Mouse (Mus musculus): ENCODE results near the gene Pld3. TPM values are rescaled to one million over a fixed set of nuclear protein-coding genes. Genes with fewer than 3 reads are reported as not detected.

Pld3 gene
- total and polyA plus RNA-seq, 2 experiments, result 8.3 to 37.4 TPM

GRCm38 (mm10) chr7:27541922-27542321, 11.1 kb downstream of the Pld3 start:
- H3K79me2 ChIP-seq (ENCODE audit: control insufficient read depth, insufficient read depth, low read length), result no peaks in the 10 kb centered on the region
- no peaks in the 10 kb centered on the region for H3K36me3 ChIP-seq (ENCODE audit: control insufficient read depth, insufficient read depth, low read length)
- H3K27me3 ChIP-seq (ENCODE audit: control insufficient read depth, insufficient read depth, low read length), result no peaks in the 10 kb centered on the region
- WGBS, result 75% methylated on average over 5 of the region's 5 CpGs
- TF ChIP-seq CTCF (IDR thresholded peaks at IDR 0.05; ENCODE audit: low read depth, low read length) (no peak), POLR2A (IDR thresholded peaks at IDR 0.05; ENCODE audit: extremely low read depth, insufficient read depth, low read length) (no peak)
- H3K9ac ChIP-seq (ENCODE audit: low read depth, low read length), result no peak overlapping the region
- no peak overlapping the region for H3K27ac ChIP-seq (replicated peaks; ENCODE audit: insufficient read depth, low read depth, low read length)
- no peak for DNase-seq (ENCODE audit: extremely low read depth, low read depth, low spot score)
- no peaks in the 10 kb centered on the region for H3K4me1 ChIP-seq (ENCODE audit: control insufficient read depth, insufficient read depth, low read length)
- H3K4me3 ChIP-seq (ENCODE audit: insufficient read depth, low read depth, low read length), result no peak overlapping the region

GRCm38 (mm10) chr7:27541431-27541830, 11.6 kb downstream of the Pld3 start:
- TF ChIP-seq POLR2A (IDR thresholded peaks at IDR 0.05; ENCODE audit: extremely low read depth, insufficient read depth, low read length) (no peak), CTCF (IDR thresholded peaks at IDR 0.05; ENCODE audit: low read depth, low read length) (no peak)
- no peak overlapping the region for H3K9ac ChIP-seq (ENCODE audit: low read depth, low read length)
- no peaks in the 10 kb centered on the region for H3K27me3 ChIP-seq (ENCODE audit: control insufficient read depth, insufficient read depth, low read length)
- no peaks in the 10 kb centered on the region for H3K36me3 ChIP-seq (ENCODE audit: control insufficient read depth, insufficient read depth, low read length)
- no peak for DNase-seq (ENCODE audit: extremely low read depth, low read depth, low spot score)
- H3K4me3 ChIP-seq (ENCODE audit: insufficient read depth, low read depth, low read length), result no peak overlapping the region
- no peaks in the 10 kb centered on the region for H3K4me1 ChIP-seq (ENCODE audit: control insufficient read depth, insufficient read depth, low read length)
- 93% methylated on average over 16 of the region's 16 CpGs for WGBS
- no peaks in the 10 kb centered on the region for H3K79me2 ChIP-seq (ENCODE audit: control insufficient read depth, insufficient read depth, low read length)
- H3K27ac ChIP-seq (replicated peaks; ENCODE audit: insufficient read depth, low read depth, low read length), result no peak overlapping the region

- no peak for DNase-seq (ENCODE audit: extremely low read depth, low read depth, low spot score)
- no peaks in the 10 kb centered on the region for H3K4me1 ChIP-seq (ENCODE audit: control insufficient read depth, insufficient read depth, low read length)
- 94% methylated on average over 6 of the region's 6 CpGs for WGBS
- no peaks in the 10 kb centered on the region for H3K36me3 ChIP-seq (ENCODE audit: control insufficient read depth, insufficient read depth, low read length)
- TF ChIP-seq CTCF (IDR thresholded peaks at IDR 0.05; ENCODE audit: low read depth, low read length), result no peak
- H3K4me3 ChIP-seq (ENCODE audit: insufficient read depth, low read depth, low read length), result no peak overlapping the region
- H3K27me3 ChIP-seq (ENCODE audit: control insufficient read depth, insufficient read depth, low read length), result no peaks in the 10 kb centered on the region
- H3K9ac ChIP-seq (ENCODE audit: low read depth, low read length), result no peak overlapping the region
- no peak overlapping the region for H3K27ac ChIP-seq (replicated peaks; ENCODE audit: insufficient read depth, low read depth, low read length)
- no peaks in the 10 kb centered on the region for H3K79me2 ChIP-seq (ENCODE audit: control insufficient read depth, insufficient read depth, low read length)
Observed at GRCm38 (mm10) chr7:27540935-27541334, 12.1 kb downstream of the Pld3 start.

DNA sequence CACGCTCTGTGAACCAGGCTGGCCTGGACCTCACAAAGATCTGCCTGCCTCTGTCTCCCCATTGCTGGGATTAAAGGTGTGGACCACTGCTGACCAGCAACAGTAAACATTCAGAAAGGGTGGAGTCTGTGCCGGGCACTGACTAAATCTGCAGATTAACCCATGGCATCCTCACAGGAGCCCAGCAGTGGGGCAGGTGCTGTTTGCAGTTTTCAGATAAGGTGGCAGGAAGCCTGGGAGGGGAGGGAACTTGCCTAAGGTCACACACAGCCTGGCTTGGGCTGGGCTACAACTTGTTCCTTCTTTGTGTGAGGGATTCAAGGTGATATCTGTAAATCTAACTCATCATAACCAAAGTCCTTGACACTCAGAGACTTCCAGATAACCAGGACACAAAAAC, 12.5 kb downstream of the Pld3 start:
- no peak overlapping the region for H3K27ac ChIP-seq (replicated peaks; ENCODE audit: insufficient read depth, low read depth, low read length)
- DNase-seq (ENCODE audit: extremely low read depth, low read depth, low spot score), result no peak

DNA sequence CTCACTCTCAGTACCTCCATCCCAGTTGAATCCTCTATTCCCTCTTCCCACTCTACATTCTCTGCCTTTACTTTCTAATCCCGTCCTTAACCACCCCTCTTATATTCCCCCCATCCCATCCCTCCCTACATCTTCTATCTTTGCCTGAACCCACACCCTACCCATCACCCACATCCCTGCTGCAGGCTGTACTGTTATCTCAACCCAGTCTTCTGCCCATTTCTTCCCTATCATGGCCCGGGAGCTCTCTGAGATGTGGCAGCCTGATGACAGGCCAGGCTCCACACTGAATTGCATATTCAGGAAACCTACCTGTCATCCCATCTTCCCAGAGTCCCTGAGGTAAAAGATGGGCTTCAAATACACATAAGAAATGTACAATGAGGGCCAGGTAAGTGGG, 14.2 kb downstream of the Pld3 start:
- no peak for DNase-seq (ENCODE audit: extremely low read depth, low read depth, low spot score)
- H3K27me3 ChIP-seq (ENCODE audit: control insufficient read depth, insufficient read depth, low read length), result no peaks in the 10 kb centered on the region
- no peak overlapping the region for H3K27ac ChIP-seq (replicated peaks; ENCODE audit: insufficient read depth, low read depth, low read length)
- no peak overlapping the region for H3K9ac ChIP-seq (ENCODE audit: low read depth, low read length)
- 94% methylated on average over 2 of the region's 2 CpGs for WGBS
- no peak for TF ChIP-seq POLR2A (IDR thresholded peaks at IDR 0.05; ENCODE audit: extremely low read depth, insufficient read depth, low read length)
- TF ChIP-seq CTCF (IDR thresholded peaks at IDR 0.05; ENCODE audit: low read depth, low read length), result no peak
- no peak overlapping the region for H3K4me3 ChIP-seq (ENCODE audit: insufficient read depth, low read depth, low read length)
- no peaks in the 10 kb centered on the region for H3K79me2 ChIP-seq (ENCODE audit: control insufficient read depth, insufficient read depth, low read length)
- H3K36me3 ChIP-seq (ENCODE audit: control insufficient read depth, insufficient read depth, low read length), result no peaks in the 10 kb centered on the region
- H3K4me1 ChIP-seq (ENCODE audit: control insufficient read depth, insufficient read depth, low read length), result no peaks in the 10 kb centered on the region

More for the DNA sequence above, 12.5 kb downstream of the Pld3 start:
- H3K9ac ChIP-seq (ENCODE audit: low read depth, low read length), result no peak overlapping the region
- H3K79me2 ChIP-seq (ENCODE audit: control insufficient read depth, insufficient read depth, low read length), result no peaks in the 10 kb centered on the region
- TF ChIP-seq POLR2A (IDR thresholded peaks at IDR 0.05; ENCODE audit: extremely low read depth, insufficient read depth, low read length), result no peak
- TF ChIP-seq CTCF (IDR thresholded peaks at IDR 0.05; ENCODE audit: low read depth, low read length), result no peak
- H3K4me3 ChIP-seq (ENCODE audit: insufficient read depth, low read depth, low read length), result no peak overlapping the region
- no peaks in the 10 kb centered on the region for H3K4me1 ChIP-seq (ENCODE audit: control insufficient read depth, insufficient read depth, low read length)
- no peaks in the 10 kb centered on the region for H3K36me3 ChIP-seq (ENCODE audit: control insufficient read depth, insufficient read depth, low read length)
- WGBS, result 86% methylated on average over 2 of the region's 2 CpGs
- no peaks in the 10 kb centered on the region for H3K27me3 ChIP-seq (ENCODE audit: control insufficient read depth, insufficient read depth, low read length)

- 89% methylated on average over 8 of the region's 8 CpGs for whole genome bisulfite sequencing
- H3K9ac ChIP-seq (ENCODE audit: low read depth, low read length), result no peak overlapping the region
- H3K27ac ChIP-seq (replicated peaks; ENCODE audit: insufficient read depth, low read depth, low read length), result no peak overlapping the region
- H3K27me3 ChIP-seq (ENCODE audit: control insufficient read depth, insufficient read depth, low read length), result no peaks in the 10 kb centered on the region
- no peak for TF ChIP-seq POLR2A (IDR thresholded peaks at IDR 0.05; ENCODE audit: extremely low read depth, insufficient read depth, low read length)
- TF ChIP-seq CTCF (IDR thresholded peaks at IDR 0.05; ENCODE audit: low read depth, low read length), result no peak
- no peaks in the 10 kb centered on the region for H3K36me3 ChIP-seq (ENCODE audit: control insufficient read depth, insufficient read depth, low read length)
- no peaks in the 10 kb centered on the region for H3K4me1 ChIP-seq (ENCODE audit: control insufficient read depth, insufficient read depth, low read length)
- H3K79me2 ChIP-seq (ENCODE audit: control insufficient read depth, insufficient read depth, low read length), result no peaks in the 10 kb centered on the region
- no peak overlapping the region for H3K4me3 ChIP-seq (ENCODE audit: insufficient read depth, low read depth, low read length)
- no peak for DNase-seq (ENCODE audit: extremely low read depth, low read depth, low spot score)
Observed at GRCm38 (mm10) chr7:27537998-27538397, 15.0 kb downstream of the Pld3 start.
